ENCODE assay signal across 32 mouse cellular contexts in the genomic region with DNA sequence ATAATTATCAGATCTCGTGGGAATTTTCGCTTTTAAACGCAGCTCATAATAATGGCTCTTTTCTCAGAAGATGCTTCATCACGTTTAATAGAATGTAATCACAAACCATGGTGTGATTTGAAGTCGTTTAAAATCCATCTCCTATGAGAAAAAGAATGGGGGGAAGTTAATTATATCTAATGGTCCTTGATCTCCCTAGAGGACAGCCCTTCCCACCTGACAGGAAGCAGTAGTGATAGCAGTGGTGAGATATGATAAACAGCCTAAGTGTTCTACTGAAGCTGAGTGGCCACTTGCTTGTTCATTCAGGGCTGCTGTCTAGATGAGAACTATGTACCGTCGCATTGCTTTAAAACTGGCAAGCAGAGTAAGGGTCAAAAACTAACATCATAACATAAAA.
"Had no signal": no experiment of that assay in that cellular context is flagged by ENCODE, and none has a peak within 500 bp of the region (broad histone marks: within the 10 kb centered on the region; RNA-seq: fewer than 3 reads in every experiment).

No protein-coding gene starts in this region.

- H3K4me1 ChIP-seq: limb, embryonic 10.5 days; limb, embryonic 12.5 days; limb, embryonic 13.5 days; limb, embryonic 15.5 days; liver, embryonic 12.5 days; liver, embryonic 13.5 days; liver, embryonic 15.5 days; lung, embryonic 15.5 days; megakaryocyte, embryonic 14.5 days; midbrain, embryonic 10.5 days; midbrain, embryonic 12.5 days; midbrain, embryonic 13.5 days; midbrain, embryonic 15.5 days had no signal

- H3K36me3 ChIP-seq: limb, embryonic 10.5 days; limb, embryonic 12.5 days; limb, embryonic 13.5 days; limb, embryonic 15.5 days; liver, embryonic 12.5 days; liver, embryonic 13.5 days; liver, embryonic 15.5 days; lung, embryonic 15.5 days; midbrain, embryonic 10.5 days; midbrain, embryonic 12.5 days; midbrain, embryonic 13.5 days; midbrain, embryonic 15.5 days had no signal

- H3K27ac ChIP-seq: left cerebral cortex, adult 2 months; limb, embryonic 10.5 days; limb, embryonic 12.5 days; limb, embryonic 13.5 days; limb, embryonic 15.5 days; liver, embryonic 12.5 days; liver, embryonic 13.5 days; liver, embryonic 14.5 days; liver, embryonic 15.5 days; lung, embryonic 15.5 days; macrophage; midbrain, embryonic 10.5 days; midbrain, embryonic 12.5 days; midbrain, embryonic 13.5 days; midbrain, embryonic 15.5 days had no signal

- H3K4me2 ChIP-seq: limb, embryonic 12.5 days; limb, embryonic 13.5 days; limb, embryonic 15.5 days; liver, embryonic 11.5 days; liver, embryonic 12.5 days; liver, embryonic 13.5 days; liver, embryonic 15.5 days; lung, embryonic 14.5 days; lung, embryonic 15.5 days; midbrain, embryonic 11.5 days; midbrain, embryonic 12.5 days; midbrain, embryonic 13.5 days; midbrain, embryonic 15.5 days had no signal

- H3K9ac ChIP-seq: limb, embryonic 12.5 days; limb, embryonic 13.5 days; limb, embryonic 15.5 days; liver, embryonic 12.5 days; liver, embryonic 13.5 days; liver, embryonic 14.5 days; liver, embryonic 15.5 days; liver, postnatal 0 days; lung, embryonic 14.5 days; lung, embryonic 15.5 days; midbrain, embryonic 12.5 days; midbrain, embryonic 13.5 days; midbrain, embryonic 15.5 days had no signal

- H3K27me3 ChIP-seq: limb, embryonic 12.5 days; limb, embryonic 13.5 days; limb, embryonic 15.5 days; liver, embryonic 12.5 days; liver, embryonic 13.5 days; liver, embryonic 15.5 days; lung, embryonic 15.5 days; megakaryocyte, embryonic 14.5 days; midbrain, embryonic 12.5 days; midbrain, embryonic 13.5 days; midbrain, embryonic 15.5 days had no signal

- DNase-seq: left cerebral cortex, postnatal 4 days; liver; liver, embryonic 13.5 days; liver, postnatal 0 days; lung, adult 18-20 months; lung, adult 2 months; lung, embryonic 14.5 days; lung, postnatal 10 days; lung, postnatal 14 days; lung, postnatal 36 days; lung, postnatal 4 days; midbrain, embryonic 14.5 days had no signal

- H3K4me3 ChIP-seq: left cerebral cortex, adult 2 months; limb, embryonic 10.5 days; limb, embryonic 12.5 days; limb, embryonic 13.5 days; limb, embryonic 15.5 days; liver, embryonic 12.5 days; liver, embryonic 13.5 days; liver, embryonic 15.5 days; lung, embryonic 15.5 days; megakaryocyte, embryonic 14.5 days; midbrain, embryonic 10.5 days; midbrain, embryonic 12.5 days; midbrain, embryonic 13.5 days; midbrain, embryonic 15.5 days; myocyte had no signal

- ATAC-seq: liver, embryonic 12.5 days; liver, postnatal 0 days; lung, postnatal 0 days; midbrain, embryonic 13.5 days; midbrain, embryonic 15.5 days; midbrain, embryonic 16.5 days had no signal

- H3K9me3 ChIP-seq: limb, embryonic 10.5 days; limb, embryonic 12.5 days; limb, embryonic 13.5 days; limb, embryonic 15.5 days; liver, embryonic 12.5 days; liver, embryonic 13.5 days; liver, embryonic 15.5 days; lung, embryonic 15.5 days; midbrain, embryonic 10.5 days; midbrain, embryonic 12.5 days; midbrain, embryonic 13.5 days; midbrain, embryonic 15.5 days had no signal
